Mouse (Mus musculus): Measurements from ENCODE around the gene Lrrc56. TPM values are rescaled to one million over a fixed set of nuclear protein-coding genes. Genes with fewer than 3 reads are reported as not detected.

The Lrrc56 gene
- total and polyA plus RNA-seq, 2 experiments from 2014 or later: 7.2 to 19.7 TPM

DNA sequence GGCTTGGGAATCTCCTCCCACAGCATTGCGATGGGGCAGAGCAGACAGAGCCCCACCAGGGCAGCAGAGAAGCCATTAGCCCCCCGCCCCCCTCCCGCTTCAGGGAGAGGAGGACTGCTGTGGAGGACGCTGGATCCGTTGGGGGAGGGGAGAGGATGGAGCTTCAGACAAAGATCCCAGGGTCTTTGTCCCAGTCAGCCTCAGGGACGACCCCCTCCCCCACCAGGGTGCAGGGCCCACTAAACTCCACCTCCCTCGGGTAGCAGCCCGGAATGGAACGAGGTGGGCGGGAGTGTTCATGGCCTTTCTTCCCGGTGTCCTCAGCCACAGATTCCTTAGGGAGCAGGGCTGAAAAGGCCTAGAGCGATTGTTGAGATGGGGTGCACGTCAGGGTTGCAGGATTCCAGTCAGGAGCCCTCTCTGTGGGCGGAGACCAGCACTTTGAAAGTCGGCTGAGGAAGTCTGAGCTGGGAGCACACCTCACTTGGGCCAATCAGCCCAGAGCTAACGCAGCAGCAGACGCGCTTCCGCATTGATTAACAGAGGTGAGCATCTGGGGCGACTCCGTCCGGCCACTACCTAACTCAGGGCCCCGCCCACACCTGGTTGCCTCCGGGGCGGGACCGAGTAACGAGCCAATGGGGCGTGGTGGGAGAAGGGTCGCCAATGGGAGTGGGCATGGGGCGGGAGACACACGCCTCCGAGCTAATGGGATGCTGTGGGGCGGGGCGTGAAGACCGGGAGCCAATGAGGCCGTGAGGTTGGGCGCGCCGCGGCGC is 21.3 kb downstream of the Lrrc56 start, which contains the start of gene Rassf7:
TSS of gene Rassf7 (plus strand) at position 760 of the 779 bp plus-strand sequence.
- Histone ChIP-seq H3K27ac (peak within 1 kb of the TSS; percentile 26; the same call in 1 of the 2 replicates), H3K36me3 (ENCODE audit: insufficient read depth, low read length) (no peaks in the 10 kb centered on the region), H3K4me1 (ENCODE audit: insufficient read depth, low read length) (peaks cover 12% of the 10 kb centered on the region), H3K9me3 (ENCODE audit: low read length) (no peaks in the 10 kb centered on the region), H3K9ac (replicated peaks; ENCODE audit: low read length) (peak within 1 kb of the TSS; percentile 63), H3K4me3 (ENCODE audit: low read length) (peak within 1 kb of the TSS; percentile 61), H3K27me3 (ENCODE audit: insufficient read depth, low read length) (no peaks in the 10 kb centered on the region), H3K4me2 (ENCODE audit: low read depth, low read length) (peak within 1 kb of the TSS; percentile 97)
- WGBS: 1% methylated on average over 41 of the region's 41 CpGs
- peak; percentile 94 for DNase-seq (ENCODE audit: low spot score)
- no peak for TF ChIP-seq CTCF (IDR thresholded peaks at IDR 0.05; ENCODE audit: low read depth)
- ATAC-seq: peak; percentile 95

GRCm38 (mm10) chr7:141215880-141216733 is 22.1 kb downstream of the Lrrc56 start:
- 3% methylated on average over 41 of the region's 42 CpGs for WGBS

GRCm38 (mm10) chr7:141216894-141217293 is 22.9 kb downstream of the Lrrc56 start:
- no peaks in the 10 kb centered on the region for H3K36me3 ChIP-seq (ENCODE audit: insufficient read depth, low read length)
- H3K27ac ChIP-seq: no peak overlapping the region
- no peak for ATAC-seq
- H3K9me3 ChIP-seq (ENCODE audit: low read length): no peaks in the 10 kb centered on the region
- DNase-seq (ENCODE audit: low spot score): no peak
- H3K4me1 ChIP-seq (ENCODE audit: insufficient read depth, low read length): peaks cover 17% of the 10 kb centered on the region
- H3K9ac ChIP-seq (replicated peaks; ENCODE audit: low read length): peak overlapping the region; percentile 63; the same call in 1 of the 2 replicates
- H3K27me3 ChIP-seq (ENCODE audit: insufficient read depth, low read length): no peaks in the 10 kb centered on the region
- TF ChIP-seq CTCF (IDR thresholded peaks at IDR 0.05; ENCODE audit: low read depth): no peak
- 86% methylated on average over 11 of the region's 11 CpGs for WGBS
- no peak overlapping the region for H3K4me2 ChIP-seq (ENCODE audit: low read depth, low read length)
- no peak overlapping the region for H3K4me3 ChIP-seq (ENCODE audit: low read length)

More at GRCm38 (mm10) chr7:141215880-141216733, 22.1 kb downstream of the Lrrc56 start:
- ATAC-seq: peak; percentile 61
- peak overlapping the region; percentile 61 for H3K4me3 ChIP-seq (ENCODE audit: low read length)
- no peaks in the 10 kb centered on the region for H3K36me3 ChIP-seq (ENCODE audit: insufficient read depth, low read length)
- peak overlapping the region; percentile 63 for H3K9ac ChIP-seq (replicated peaks; ENCODE audit: low read length)
- H3K4me2 ChIP-seq (ENCODE audit: low read depth, low read length): peak overlapping the region; percentile 97
- H3K9me3 ChIP-seq (ENCODE audit: low read length): no peaks in the 10 kb centered on the region
- peak; percentile 47 for DNase-seq (ENCODE audit: low spot score)
- no peaks in the 10 kb centered on the region for H3K27me3 ChIP-seq (ENCODE audit: insufficient read depth, low read length)
- no peak for TF ChIP-seq CTCF (IDR thresholded peaks at IDR 0.05; ENCODE audit: low read depth)
- peak overlapping the region; percentile 26; the same call in 1 of the 2 replicates for H3K27ac ChIP-seq
- H3K4me1 ChIP-seq (ENCODE audit: insufficient read depth, low read length): peaks cover 13% of the 10 kb centered on the region

GRCm38 (mm10) chr7:141217343-141218013 is 23.5 kb downstream of the Lrrc56 start:
- no peak overlapping the region; the same call in 1 of the 2 replicates for H3K9ac ChIP-seq (replicated peaks; ENCODE audit: low read length)

DNA sequence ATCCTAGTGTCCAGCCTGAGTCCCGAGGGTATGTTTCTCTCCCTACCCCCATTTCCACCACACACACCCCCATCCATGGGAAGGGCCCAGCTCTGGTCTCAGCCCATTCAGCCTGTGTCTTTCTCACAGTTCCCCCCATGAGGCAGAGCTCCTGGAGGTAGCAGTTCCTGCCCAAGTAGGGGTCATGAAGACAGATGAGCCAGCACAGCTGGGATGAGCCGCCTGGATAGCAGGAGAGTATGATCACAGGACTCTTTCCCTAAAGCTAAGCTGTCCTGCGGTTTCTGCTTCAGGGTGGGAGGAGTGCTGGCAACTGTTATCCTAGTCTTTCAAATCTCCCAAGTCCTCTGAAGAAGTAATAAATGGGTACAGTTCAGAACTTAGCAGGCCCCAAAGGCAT is 24.2 kb downstream of the Lrrc56 start:
- Histone ChIP-seq H3K4me2 (ENCODE audit: low read depth, low read length) (no peak overlapping the region), H3K36me3 (ENCODE audit: insufficient read depth, low read length) (no peaks in the 10 kb centered on the region), H3K4me1 (ENCODE audit: insufficient read depth, low read length) (peaks cover 28% of the 10 kb centered on the region), H3K9ac (replicated peaks; ENCODE audit: low read length) (no peak overlapping the region; the same call in 1 of the 2 replicates), H3K4me3 (ENCODE audit: low read length) (no peak overlapping the region), H3K27ac (no peak overlapping the region), H3K27me3 (ENCODE audit: insufficient read depth, low read length) (no peaks in the 10 kb centered on the region), H3K9me3 (ENCODE audit: low read length) (no peaks in the 10 kb centered on the region)
- ATAC-seq (no peak), DNase-seq (ENCODE audit: low spot score) (no peak)
- 77% methylated on average over 3 of the region's 3 CpGs for WGBS
- TF ChIP-seq CTCF (IDR thresholded peaks at IDR 0.05; ENCODE audit: low read depth): no peak

More at GRCm38 (mm10) chr7:141217343-141218013, 23.5 kb downstream of the Lrrc56 start:
- no peaks in the 10 kb centered on the region for H3K36me3 ChIP-seq (ENCODE audit: insufficient read depth, low read length)
- 89% methylated on average over 17 of the region's 17 CpGs for WGBS
- ATAC-seq (no peak), DNase-seq (ENCODE audit: low spot score) (no peak)
- peaks cover 23% of the 10 kb centered on the region for H3K4me1 ChIP-seq (ENCODE audit: insufficient read depth, low read length)
- H3K27me3 ChIP-seq (ENCODE audit: insufficient read depth, low read length): no peaks in the 10 kb centered on the region
- no peak for TF ChIP-seq CTCF (IDR thresholded peaks at IDR 0.05; ENCODE audit: low read depth)
- H3K4me2 ChIP-seq (ENCODE audit: low read depth, low read length): no peak overlapping the region
- H3K4me3 ChIP-seq (ENCODE audit: low read length): no peak overlapping the region
- no peaks in the 10 kb centered on the region for H3K9me3 ChIP-seq (ENCODE audit: low read length)
- H3K27ac ChIP-seq: no peak overlapping the region

GRCm38 (mm10) chr7:141218557-141219133 is 24.7 kb downstream of the Lrrc56 start:
- TF ChIP-seq CTCF (IDR thresholded peaks at IDR 0.05; ENCODE audit: low read depth): no peak
- Histone ChIP-seq H3K9ac (replicated peaks; ENCODE audit: low read length) (no peak overlapping the region), H3K27ac (no peak overlapping the region), H3K4me2 (ENCODE audit: low read depth, low read length) (no peak overlapping the region), H3K4me3 (ENCODE audit: low read length) (no peak overlapping the region), H3K27me3 (ENCODE audit: insufficient read depth, low read length) (no peaks in the 10 kb centered on the region), H3K36me3 (ENCODE audit: insufficient read depth, low read length) (no peaks in the 10 kb centered on the region), H3K9me3 (ENCODE audit: low read length) (no peaks in the 10 kb centered on the region), H3K4me1 (ENCODE audit: insufficient read depth, low read length) (peaks cover 28% of the 10 kb centered on the region)
- ATAC-seq (no peak), DNase-seq (ENCODE audit: low spot score) (no peak)
- WGBS: 91% methylated on average over 5 of the region's 5 CpGs
